Mouse (Mus musculus): Measurements from ENCODE around the gene Cisd1. TPM values are rescaled to one million over a fixed set of nuclear protein-coding genes. Genes with fewer than 3 reads are reported as not detected.

The Cisd1 gene
- polyA plus RNA-seq, 1 experiment = 178 TPM

- Histone ChIP-seq H3K4me3 (ENCODE audit: insufficient read depth, low read length) (no peak overlapping the region), H3K27ac (ENCODE audit: insufficient read depth, low read length) (no peak overlapping the region)
- TF ChIP-seq CTCF (IDR thresholded peaks at IDR 0.05; ENCODE audit: extremely low read depth, insufficient read depth, low read length) = no peak
- no peak for TF ChIP-seq POLR2A (IDR thresholded peaks at IDR 0.05; ENCODE audit: extremely low read depth, insufficient read depth, low read length)
Observed at GRCm38 (mm10) chr10:71331908-71332307, 12.8 kb downstream of the Cisd1 start.

GRCm38 (mm10) chr10:71330070-71330469 lies 14.7 kb downstream of the Cisd1 start:
- Histone ChIP-seq H3K27ac (ENCODE audit: insufficient read depth, low read length) (no peak overlapping the region), H3K4me3 (ENCODE audit: insufficient read depth, low read length) (no peak overlapping the region), H3K4me1 (ENCODE audit: control insufficient read depth, insufficient read depth, low read length) (no peaks in the 10 kb centered on the region; the same call in 1 of the 2 replicates)
- TF ChIP-seq CTCF (IDR thresholded peaks at IDR 0.05; ENCODE audit: extremely low read depth, insufficient read depth, low read length) (no peak), POLR2A (IDR thresholded peaks at IDR 0.05; ENCODE audit: extremely low read depth, insufficient read depth, low read length) (no peak)

More at GRCm38 (mm10) chr10:71331908-71332307, 12.8 kb downstream of the Cisd1 start:
- H3K4me1 ChIP-seq (ENCODE audit: control insufficient read depth, insufficient read depth, low read length) = no peaks in the 10 kb centered on the region; the same call in 1 of the 2 replicates

GRCm38 (mm10) chr10:71329295-71329694 lies 15.5 kb downstream of the Cisd1 start:
- H3K4me1 ChIP-seq (ENCODE audit: control insufficient read depth, insufficient read depth, low read length) = no peaks in the 10 kb centered on the region; the same call in 1 of the 2 replicates
- H3K4me3 ChIP-seq (ENCODE audit: insufficient read depth, low read length) = no peak overlapping the region
- no peak for TF ChIP-seq CTCF (IDR thresholded peaks at IDR 0.05; ENCODE audit: extremely low read depth, insufficient read depth, low read length)
- no peak for TF ChIP-seq POLR2A (IDR thresholded peaks at IDR 0.05; ENCODE audit: extremely low read depth, insufficient read depth, low read length)
- H3K27ac ChIP-seq (ENCODE audit: insufficient read depth, low read length) = no peak overlapping the region

GRCm38 (mm10) chr10:71328870-71329269 lies 15.9 kb downstream of the Cisd1 start:
- Histone ChIP-seq H3K4me1 (ENCODE audit: control insufficient read depth, insufficient read depth, low read length) (no peaks in the 10 kb centered on the region; the same call in 1 of the 2 replicates), H3K4me3 (ENCODE audit: insufficient read depth, low read length) (no peak overlapping the region), H3K27ac (ENCODE audit: insufficient read depth, low read length) (no peak overlapping the region)
- TF ChIP-seq CTCF (IDR thresholded peaks at IDR 0.05; ENCODE audit: extremely low read depth, insufficient read depth, low read length) (no peak), POLR2A (IDR thresholded peaks at IDR 0.05; ENCODE audit: extremely low read depth, insufficient read depth, low read length) (no peak)

GRCm38 (mm10) chr10:71328382-71328781 lies 16.4 kb downstream of the Cisd1 start:
- H3K4me1 ChIP-seq (ENCODE audit: control insufficient read depth, insufficient read depth, low read length) = no peaks in the 10 kb centered on the region; the same call in 1 of the 2 replicates
- no peak overlapping the region for H3K27ac ChIP-seq (ENCODE audit: insufficient read depth, low read length)
- TF ChIP-seq POLR2A (IDR thresholded peaks at IDR 0.05; ENCODE audit: extremely low read depth, insufficient read depth, low read length) (no peak), CTCF (IDR thresholded peaks at IDR 0.05; ENCODE audit: extremely low read depth, insufficient read depth, low read length) (no peak)
- H3K4me3 ChIP-seq (ENCODE audit: insufficient read depth, low read length) = no peak overlapping the region

- H3K27ac ChIP-seq (ENCODE audit: insufficient read depth, low read length) = no peak overlapping the region
- H3K4me3 ChIP-seq (ENCODE audit: insufficient read depth, low read length) = no peak overlapping the region
- TF ChIP-seq CTCF (IDR thresholded peaks at IDR 0.05; ENCODE audit: extremely low read depth, insufficient read depth, low read length) = no peak
- no peak for TF ChIP-seq POLR2A (IDR thresholded peaks at IDR 0.05; ENCODE audit: extremely low read depth, insufficient read depth, low read length)
- H3K4me1 ChIP-seq (ENCODE audit: control insufficient read depth, insufficient read depth, low read length) = no peaks in the 10 kb centered on the region
Observed at GRCm38 (mm10) chr10:71327386-71327785, 17.4 kb downstream of the Cisd1 start.

GRCm38 (mm10) chr10:71326789-71327188 lies 18.0 kb downstream of the Cisd1 start:
- no peak overlapping the region for H3K27ac ChIP-seq (ENCODE audit: insufficient read depth, low read length)
- no peaks in the 10 kb centered on the region for H3K4me1 ChIP-seq (ENCODE audit: control insufficient read depth, insufficient read depth, low read length)
- TF ChIP-seq CTCF (IDR thresholded peaks at IDR 0.05; ENCODE audit: extremely low read depth, insufficient read depth, low read length) (peak; percentile 95), POLR2A (IDR thresholded peaks at IDR 0.05; ENCODE audit: extremely low read depth, insufficient read depth, low read length) (no peak)
- no peak overlapping the region for H3K4me3 ChIP-seq (ENCODE audit: insufficient read depth, low read length)

- Histone ChIP-seq H3K4me1 (ENCODE audit: control insufficient read depth, insufficient read depth, low read length) (no peaks in the 10 kb centered on the region), H3K4me3 (ENCODE audit: insufficient read depth, low read length) (no peak overlapping the region), H3K27ac (ENCODE audit: insufficient read depth, low read length) (no peak overlapping the region)
- TF ChIP-seq CTCF (IDR thresholded peaks at IDR 0.05; ENCODE audit: extremely low read depth, insufficient read depth, low read length) = no peak
- TF ChIP-seq POLR2A (IDR thresholded peaks at IDR 0.05; ENCODE audit: extremely low read depth, insufficient read depth, low read length) = no peak
Observed at GRCm38 (mm10) chr10:71326123-71326522, 18.6 kb downstream of the Cisd1 start.

GRCm38 (mm10) chr10:71323669-71324068 lies 21.1 kb downstream of the Cisd1 start:
- Histone ChIP-seq H3K4me3 (ENCODE audit: insufficient read depth, low read length) (no peak overlapping the region), H3K4me1 (ENCODE audit: control insufficient read depth, insufficient read depth, low read length) (no peaks in the 10 kb centered on the region), H3K27ac (ENCODE audit: insufficient read depth, low read length) (no peak overlapping the region)
- TF ChIP-seq POLR2A (IDR thresholded peaks at IDR 0.05; ENCODE audit: extremely low read depth, insufficient read depth, low read length) (no peak), CTCF (IDR thresholded peaks at IDR 0.05; ENCODE audit: extremely low read depth, insufficient read depth, low read length) (no peak)

- no peak overlapping the region for H3K27ac ChIP-seq (ENCODE audit: insufficient read depth, low read length)
- H3K4me1 ChIP-seq (ENCODE audit: control insufficient read depth, insufficient read depth, low read length) = no peaks in the 10 kb centered on the region
- H3K4me3 ChIP-seq (ENCODE audit: insufficient read depth, low read length) = no peak overlapping the region
- TF ChIP-seq POLR2A (IDR thresholded peaks at IDR 0.05; ENCODE audit: extremely low read depth, insufficient read depth, low read length) (no peak), CTCF (IDR thresholded peaks at IDR 0.05; ENCODE audit: extremely low read depth, insufficient read depth, low read length) (no peak)
Observed at GRCm38 (mm10) chr10:71316497-71316896, 28.3 kb downstream of the Cisd1 start.

All from cortical plate, adult 2 months (tissue).